Mouse (Mus musculus): ENCODE data around the gene Zfr. TPM values are rescaled to one million over a fixed set of nuclear protein-coding genes. Genes with fewer than 3 reads are reported as not detected.
"Not testable (repeated sequence)": the region's sequence is repeated elsewhere in the genome, so short reads cannot be mapped to it uniquely, and the experiment has no call there.

Gene Zfr
- total RNA-seq, 2 experiments from 2014 or later, result 73.9 to 84.0 TPM

DNA sequence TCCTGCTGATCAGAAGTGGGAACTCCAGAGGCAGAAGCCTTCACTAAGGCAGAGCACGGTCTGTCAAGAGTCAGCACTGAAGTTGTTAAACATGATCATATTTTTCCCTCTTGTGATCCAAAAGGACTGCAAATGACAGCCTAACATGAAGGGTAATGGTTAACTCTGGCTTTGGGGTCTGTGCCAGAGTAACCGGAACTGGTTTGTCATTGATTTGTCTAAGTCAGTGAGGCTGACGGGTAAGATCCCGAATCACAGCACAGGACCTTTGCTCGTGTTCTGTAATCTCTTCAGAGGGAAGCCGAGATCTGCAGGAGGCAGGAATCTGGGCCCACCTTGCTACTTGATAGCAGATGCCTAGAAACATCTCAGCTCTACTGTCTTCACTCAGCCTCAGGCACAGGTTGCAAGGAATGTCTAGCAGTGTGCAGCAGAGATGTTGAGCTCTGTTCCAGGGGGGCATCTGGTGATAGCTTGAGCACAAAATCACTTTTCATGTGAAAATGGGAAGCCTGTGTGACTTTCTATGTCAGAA is 90.0 kb downstream of the Zfr start:
- no peak for DNase-seq
- intact Hi-C loops (cut with DNase I), result no loop called here

DNA sequence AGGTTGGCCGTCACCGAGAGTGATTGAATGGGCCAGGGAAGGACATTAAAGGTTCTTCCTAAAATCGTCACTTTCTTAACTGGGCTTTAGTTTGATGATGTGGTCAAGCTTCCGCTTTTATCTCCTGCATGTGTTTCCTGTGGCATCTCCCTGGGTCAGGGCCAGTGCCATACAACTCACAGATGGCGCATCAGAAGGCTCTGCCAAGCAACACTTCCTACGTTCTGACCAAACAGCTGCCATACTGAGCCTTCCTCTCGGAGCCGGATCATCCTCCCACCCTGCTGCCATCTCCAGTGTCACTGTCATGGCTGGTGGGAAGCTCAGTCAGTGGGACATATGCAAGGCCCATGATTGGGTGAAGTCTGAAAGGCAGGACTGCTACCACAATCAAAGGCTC is 93.9 kb downstream of the Zfr start:
- peak in 1 of 2 experiments; percentile 34 for DNase-seq
- intact Hi-C loops (cut with DNase I), result no loop called here

DNA sequence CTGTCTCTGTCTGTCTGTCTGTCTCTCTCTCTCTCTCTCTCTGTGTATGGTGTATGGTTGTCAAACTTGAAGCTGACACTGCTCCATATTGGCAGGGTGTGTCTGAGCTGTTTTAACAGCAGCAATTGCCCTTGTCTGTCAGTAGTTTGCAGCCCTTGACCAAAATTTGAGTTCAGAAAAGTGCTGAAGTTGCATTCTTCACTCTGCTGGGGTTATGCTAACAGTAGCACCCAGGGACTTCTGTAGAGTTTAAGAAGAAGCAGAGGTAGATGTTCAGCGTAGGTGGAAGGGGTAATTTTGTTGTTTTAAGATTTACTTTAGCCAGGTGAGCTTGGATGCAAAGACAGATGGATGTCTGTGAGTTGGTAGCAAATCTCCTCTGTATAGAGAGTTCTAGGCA is 94.6 kb downstream of the Zfr start:
- intact Hi-C loops (cut with DNase I), result no loop called here
- DNase-seq, result no peak

DNA sequence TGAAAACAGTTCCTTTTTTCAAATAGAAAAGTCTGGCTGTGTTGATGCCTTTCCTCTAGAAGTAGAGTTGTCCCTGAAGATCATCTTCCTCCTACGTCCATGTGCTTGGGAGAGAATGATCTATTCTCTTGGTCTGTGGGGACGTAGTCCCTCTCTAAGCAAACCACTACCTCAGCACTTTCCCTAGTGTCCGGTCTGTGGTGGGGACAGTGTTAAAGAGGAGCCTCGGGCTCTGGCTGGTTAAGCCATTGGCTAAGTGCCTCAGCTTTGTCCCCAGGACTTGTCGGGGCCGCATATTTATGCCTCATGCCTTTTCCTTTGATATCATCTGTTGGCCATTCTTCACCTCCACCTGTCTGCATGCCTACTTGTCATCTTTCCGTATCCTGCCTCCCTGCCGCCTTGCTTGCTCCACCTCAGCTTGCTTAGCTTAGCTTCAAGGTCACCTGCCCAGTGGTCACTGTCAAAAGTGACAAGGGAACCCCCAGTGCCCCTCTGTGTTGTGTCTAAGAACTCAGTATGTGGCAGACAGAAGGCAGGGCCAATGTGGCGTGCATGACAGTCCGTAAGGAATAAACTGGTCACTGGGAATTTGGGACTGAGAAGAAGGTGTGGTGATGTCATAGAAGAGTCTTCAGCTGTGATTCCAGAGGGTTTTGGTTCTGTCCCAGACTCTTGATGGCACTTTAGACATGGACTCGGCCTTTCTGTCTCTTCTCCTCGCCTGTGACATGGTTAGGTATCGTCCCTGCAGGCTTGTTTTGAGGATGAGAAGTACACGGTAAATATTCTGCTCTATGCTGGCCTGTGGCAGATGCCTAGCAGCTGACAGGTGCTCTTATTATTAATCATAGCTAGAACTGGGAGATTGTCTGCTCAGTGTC is 97.1 kb downstream of the Zfr start:
- intact Hi-C loops (cut with DNase I), result no loop called here
- no peak for DNase-seq

DNA sequence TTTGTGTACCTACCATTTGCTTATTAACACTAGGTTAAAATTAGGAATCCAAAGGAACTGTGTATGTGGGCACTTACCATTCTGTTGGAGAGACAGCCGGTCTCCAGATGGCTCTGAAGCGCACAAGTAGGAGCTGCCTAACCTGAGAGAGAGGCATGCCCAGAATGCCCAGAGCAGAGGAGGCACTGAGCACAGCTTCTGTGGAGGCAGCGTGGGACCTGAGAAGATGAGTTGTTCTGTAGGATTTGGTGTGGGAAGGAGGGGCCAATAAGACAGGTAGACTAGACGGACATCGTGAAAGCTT is 97.7 kb downstream of the Zfr start:
- DNase-seq, result no peak
- intact Hi-C loops (cut with DNase I), result no loop called here

DNA sequence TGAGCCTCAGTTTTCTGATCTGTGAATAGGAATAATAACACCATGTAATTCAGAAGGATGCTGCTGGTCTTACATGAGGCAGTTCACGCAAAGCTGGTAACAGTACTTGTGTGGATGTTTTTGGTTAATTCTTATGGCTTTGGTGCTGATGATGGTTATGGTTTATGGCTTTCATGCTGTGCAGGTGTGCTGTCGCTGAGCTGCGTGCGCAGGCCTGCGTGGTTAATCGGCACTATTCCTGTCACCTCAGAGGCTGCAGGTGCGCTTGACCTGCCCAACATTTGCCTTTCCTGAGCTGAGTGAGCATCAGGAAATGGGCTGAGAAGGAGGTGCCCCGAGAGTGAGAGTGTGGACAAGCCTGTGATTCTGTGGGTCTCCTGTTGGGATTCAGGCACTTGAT is 98.5 kb downstream of the Zfr start:
- intact Hi-C loops (cut with DNase I), result no loop called here
- DNase-seq, result no peak

DNA sequence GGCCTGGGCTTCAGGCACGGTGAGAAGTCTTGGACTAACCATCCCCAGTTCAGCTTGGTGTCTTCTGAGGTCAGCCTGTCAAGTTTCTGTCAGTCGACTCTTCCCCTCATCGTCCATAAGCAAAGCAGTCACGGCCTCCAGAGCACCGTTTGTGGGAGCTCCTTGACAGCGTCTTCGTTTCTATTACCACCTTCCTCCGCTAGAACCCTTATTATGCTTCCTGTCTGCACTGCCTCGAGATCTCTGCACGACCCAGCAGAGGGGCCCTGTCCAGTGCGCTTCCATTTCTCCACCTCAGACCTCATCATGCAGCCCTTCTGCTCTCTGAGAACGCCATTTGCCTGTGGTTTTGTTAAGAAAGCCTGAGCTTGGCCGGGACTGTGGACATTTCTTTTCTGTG is 99.2 kb downstream of the Zfr start:
- intact Hi-C loops (cut with DNase I), result no loop called here
- DNase-seq, result no peak

DNA sequence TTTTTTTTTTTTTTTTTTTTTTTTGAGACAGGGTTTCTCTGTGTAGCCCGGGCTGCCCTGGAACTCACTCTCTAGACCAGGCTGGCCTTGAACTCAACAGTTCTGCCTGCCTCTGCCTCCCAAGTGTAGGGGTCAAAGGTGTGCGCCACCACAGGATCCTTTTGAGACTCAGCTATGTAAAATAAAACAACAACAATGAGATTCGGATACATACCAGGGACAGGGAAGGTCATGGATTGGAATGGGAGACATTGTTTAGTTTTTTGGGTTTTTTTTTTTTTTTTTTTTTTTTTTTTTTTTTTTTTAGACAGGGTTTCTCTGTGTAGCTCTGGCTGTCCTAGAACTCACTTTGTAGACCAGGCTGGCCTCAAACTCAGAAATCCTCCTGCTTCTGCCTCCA is 99.7 kb downstream of the Zfr start:
- DNase-seq; intact Hi-C loops (cut with DNase I): not testable (repeated sequence)

DNA sequence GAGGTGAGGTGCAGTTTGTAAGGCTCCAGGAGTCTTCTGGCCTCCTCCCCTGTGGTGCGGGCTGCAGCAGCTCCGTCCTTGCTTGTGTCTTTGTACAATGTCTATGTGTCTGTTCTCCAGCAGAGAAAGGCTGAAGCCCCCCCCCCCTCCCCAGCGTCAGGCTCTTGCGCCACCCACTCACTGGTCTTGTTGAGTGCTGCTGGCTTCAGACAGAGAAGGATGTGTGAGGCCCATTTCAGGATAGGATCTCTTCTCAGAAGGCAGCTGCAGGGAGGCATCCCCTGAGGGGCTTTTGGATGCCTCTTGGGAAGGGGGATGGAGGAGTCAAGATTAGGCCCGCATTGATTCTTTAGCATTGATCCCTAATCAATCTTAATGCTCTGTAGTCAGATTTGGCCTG is 100.2 kb downstream of the Zfr start:
- DNase-seq, result no peak
- intact Hi-C loops (cut with DNase I), result no loop called here

DNA sequence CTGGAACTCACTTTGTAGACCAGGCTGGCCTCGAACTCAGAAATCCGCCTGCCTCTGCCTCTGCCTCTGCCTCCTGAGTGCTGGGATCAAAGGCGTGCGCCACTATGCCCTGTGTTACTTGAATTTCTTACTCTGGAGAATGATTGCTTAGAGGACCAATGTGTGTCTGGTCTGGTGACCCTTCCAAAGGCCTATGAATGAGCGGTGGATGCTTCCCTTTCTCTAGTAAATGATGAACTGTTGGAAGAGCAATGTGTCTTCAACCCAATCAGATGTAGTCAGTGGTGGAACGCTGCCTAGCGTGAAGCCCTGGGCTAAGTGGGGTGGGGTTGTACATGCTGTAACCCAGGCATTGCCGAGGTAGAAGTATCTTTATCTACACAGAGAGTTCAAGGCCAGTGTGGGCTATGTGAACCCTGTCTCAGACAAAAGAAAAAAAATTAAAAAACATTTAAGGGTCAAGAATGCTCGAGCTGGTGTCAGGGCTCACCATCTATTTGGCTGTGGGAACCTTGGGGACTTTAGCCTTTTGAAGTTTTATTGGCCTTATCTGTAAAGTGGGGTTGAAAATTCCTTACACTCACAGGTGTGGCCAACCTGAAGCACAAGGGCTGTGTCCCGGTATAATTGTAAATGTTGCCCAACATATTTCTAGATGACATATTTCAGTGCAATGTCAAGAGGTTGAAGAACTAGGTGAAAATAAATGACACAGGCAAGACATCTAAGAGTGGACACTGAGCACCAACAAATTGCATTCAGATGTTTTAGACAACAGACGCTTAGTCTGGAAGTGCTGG is 101.2 kb downstream of the Zfr start:
- DNase-seq, result no peak
- intact Hi-C loops (cut with DNase I), result no loop called here

DNA sequence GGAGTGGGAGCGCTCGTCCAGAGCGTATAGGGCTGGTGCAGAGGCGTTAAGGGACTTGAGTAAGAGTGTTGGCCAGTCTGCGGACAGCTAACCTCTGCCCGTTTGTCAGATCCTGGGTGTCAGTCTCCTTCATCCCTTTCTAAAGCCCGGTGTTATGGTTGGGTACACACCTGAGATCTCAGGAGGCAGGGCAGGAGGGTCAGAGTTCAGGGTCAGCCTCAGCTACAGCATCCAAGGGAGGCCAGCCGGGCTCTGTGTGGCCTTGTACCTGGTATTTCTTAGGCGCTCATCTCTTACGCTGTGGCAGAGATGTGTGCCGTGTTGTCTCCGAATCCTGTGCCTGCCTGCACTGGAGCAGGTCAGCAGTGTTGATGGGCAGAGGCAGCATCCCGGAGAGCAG is 103.5 kb downstream of the Zfr start:
- DNase-seq, result no peak
- intact Hi-C loops (cut with DNase I), result no loop called here

DNA sequence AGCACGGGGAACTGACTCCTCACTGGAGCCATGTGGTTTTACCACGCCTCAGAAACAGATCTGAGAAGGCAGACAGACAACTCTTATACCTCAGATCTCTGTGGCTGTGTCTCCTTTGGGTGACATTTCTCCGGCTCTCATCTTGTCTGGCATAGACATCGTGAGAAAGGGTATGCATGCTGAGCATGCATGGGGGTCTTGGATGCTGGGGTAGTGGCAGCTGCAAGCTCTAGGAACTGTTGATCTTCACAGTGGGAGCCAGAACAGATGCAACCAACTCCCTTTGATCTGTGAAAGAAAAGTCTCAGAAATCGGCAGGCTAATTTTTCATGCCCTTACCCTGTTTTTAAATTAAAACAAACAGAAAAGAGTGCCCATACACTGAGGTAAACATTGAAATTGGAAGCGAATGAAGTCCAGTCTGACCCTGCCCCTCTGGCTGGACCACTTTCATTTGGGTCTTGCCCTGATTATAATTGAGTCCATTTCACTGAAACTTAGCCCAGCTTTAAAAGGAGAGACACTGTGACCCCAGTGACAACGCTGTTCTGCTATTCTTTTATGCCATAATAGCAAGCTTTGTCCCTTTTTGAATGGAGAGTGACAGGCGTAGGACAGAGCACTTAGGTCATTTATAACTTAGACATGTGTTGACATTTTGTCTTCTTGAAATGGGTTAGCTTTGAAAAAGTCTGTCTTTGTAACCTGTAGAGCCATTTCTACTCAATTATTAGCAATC is 105.1 kb downstream of the Zfr start:
- no peak for DNase-seq
- intact Hi-C loops (cut with DNase I), result no loop called here

DNA sequence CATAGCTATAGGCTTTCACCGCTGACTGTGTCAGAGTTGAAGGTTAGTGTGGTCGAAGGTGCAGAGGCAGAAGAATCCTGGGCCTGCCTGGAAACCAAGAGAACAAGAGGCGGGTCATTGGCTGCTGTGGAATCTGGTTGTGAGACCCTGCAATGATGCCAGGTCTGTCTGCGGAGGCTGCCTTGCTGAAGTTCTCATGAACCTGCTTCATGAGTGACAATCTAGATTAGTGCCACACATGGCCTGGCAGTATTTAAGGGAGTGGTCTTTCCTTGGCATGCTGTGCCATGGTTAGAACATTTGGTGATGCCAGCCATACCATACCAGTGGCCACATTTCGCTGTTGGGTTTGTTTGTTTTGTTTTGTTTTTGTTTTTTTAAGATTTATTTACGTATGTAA is 105.8 kb downstream of the Zfr start:
- no peak for DNase-seq
- intact Hi-C loops (cut with DNase I), result no loop called here

DNA sequence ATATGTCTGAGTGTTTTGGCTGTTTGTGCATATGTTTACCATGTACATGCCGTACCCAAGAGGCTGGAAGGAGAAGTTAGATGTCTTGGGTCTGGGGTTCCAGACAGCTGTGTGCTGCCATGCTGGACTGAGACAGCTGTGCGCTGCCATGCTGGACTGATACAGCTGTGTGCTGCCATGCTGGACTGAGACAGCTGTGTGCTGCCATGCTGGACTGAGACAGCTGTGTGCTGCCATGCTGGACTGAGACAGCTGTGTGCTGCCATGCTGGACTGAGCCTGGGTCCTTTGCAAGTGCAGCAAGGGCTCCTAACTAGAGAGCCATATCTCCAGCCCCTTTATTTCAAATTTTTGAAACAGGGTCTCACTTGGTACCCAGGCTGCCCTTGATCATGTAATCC is 106.6 kb downstream of the Zfr start:
- no peak for DNase-seq
- intact Hi-C loops (cut with DNase I), result no loop called here

DNA sequence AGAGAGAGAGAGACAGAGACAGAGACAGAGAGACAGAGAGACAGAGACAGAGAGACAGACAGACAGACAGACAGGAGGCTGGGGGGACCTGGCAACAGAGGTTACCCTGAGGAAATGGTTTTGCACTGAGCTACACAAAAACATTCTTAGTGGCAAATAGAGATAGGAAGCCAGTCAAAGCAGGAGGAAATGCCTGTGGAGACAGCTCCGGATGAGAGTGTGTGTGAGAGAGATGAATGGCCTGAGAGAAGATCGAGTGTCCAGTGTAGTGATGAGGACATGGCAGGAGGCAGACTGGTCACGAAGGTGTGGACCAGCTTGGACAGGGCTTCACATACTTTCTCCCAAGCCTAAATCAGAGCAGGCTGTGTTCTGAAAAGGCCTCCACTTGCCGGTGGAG is 107.4 kb downstream of the Zfr start:
- DNase-seq, result no peak
- intact Hi-C loops (cut with DNase I), result no loop called here

DNA sequence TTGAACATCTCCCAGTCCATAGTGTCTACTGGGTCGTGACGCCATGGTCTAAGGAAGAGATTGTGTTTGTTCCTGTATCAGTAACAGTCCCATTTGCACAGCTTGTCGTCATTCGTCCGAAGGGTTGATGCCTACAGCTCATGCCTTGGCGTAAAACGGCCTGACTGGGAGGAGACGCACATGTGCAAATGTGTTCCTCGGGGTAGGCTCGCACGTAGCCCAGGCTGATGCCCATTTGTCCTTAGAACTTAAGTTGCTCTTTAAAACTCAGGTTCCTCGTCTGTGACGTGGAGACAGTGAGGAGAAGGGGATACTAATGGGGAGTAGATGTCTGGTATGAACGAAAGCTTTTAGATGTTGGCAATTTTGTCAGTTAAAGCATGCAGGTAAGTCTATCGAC is 109.3 kb downstream of the Zfr start:
- intact Hi-C loops (cut with DNase I), result no loop called here
- no peak for DNase-seq

DNA sequence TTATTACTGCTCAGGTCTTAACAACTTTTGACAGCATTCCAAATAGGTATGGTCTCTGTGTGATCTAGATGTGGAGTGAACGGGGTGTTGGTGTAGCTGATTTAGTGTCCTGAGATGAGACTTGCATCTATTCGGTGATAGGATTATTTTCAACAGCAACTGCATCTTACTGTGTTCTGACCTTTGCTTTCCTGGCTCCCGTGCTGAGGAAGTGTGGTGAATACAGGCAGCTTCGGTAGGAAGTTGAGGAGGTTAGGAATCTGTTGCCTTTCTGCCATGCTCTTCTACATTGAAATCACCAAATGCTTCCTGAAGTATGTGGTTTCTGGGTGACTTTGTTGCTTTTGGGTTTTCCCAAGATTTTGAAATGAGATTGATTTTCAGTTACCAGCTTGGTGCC is 109.7 kb downstream of the Zfr start:
- DNase-seq, result no peak
- intact Hi-C loops (cut with DNase I), result no loop called here

DNA sequence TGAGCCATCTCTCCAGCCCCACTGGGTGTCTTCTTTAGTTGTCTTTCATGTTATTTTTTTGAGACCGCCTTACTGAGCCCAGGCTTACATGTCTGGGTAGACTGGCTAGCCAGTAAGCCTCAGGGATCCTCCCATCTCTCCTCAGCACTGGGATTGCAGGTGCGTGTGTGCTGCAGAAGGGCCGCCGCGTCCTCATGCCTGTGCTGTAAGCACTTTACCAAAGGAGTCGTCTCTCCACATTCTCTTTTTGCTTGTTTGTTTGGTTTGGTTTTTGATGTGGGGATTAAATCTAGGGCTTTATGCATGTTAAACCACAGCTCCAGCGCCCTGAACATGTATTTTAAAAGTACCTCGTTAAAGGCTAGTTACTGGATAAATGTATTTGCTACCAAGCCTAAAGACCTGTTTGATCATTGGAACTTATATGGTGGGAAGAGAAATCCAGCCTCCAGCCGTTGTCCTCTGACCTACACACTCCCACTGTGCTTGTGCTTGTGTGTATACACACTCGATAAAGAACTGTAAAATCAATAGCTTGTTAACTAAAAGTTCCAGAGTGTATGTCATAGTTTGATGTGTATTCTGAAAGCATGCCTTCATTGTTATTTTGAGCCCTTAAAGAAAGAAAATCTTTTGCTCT is 112.1 kb downstream of the Zfr start:
- intact Hi-C loops (cut with DNase I), result no loop called here
- no peak for DNase-seq

DNA sequence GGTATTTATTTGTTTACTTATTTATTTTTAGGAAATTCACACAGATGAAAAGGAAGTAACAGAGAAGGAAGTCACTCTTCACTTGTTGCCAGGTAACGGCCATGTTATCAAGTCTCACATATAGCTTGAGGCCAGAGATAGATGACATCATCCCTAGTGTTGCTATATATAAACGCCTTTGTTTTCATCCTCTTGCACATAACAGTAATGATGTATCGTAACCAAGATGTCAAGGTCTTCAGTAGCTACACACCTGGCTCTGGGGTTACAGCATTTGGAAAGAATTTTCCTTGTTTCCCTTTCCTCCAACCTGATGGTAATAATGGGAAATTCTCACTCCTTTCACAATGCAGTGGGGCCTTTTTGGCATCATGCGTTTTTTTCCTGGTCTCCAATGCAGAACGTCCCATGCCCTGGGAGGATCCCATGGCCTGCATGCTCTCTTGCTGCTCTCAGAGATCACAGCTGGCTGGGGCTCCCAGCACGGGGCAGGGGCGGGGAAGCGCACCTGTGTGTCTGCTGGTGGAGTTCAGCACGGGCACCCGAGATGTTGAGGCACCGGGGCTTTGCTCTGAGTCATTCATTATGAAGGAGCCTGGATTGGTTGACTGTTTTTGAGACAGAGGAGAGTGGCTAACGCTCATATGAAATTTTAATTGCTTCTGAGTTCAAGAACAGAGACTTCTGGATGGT is 112.8 kb downstream of the Zfr start:
- DNase-seq, result no peak
- intact Hi-C loops (cut with DNase I), result no loop called here

DNA sequence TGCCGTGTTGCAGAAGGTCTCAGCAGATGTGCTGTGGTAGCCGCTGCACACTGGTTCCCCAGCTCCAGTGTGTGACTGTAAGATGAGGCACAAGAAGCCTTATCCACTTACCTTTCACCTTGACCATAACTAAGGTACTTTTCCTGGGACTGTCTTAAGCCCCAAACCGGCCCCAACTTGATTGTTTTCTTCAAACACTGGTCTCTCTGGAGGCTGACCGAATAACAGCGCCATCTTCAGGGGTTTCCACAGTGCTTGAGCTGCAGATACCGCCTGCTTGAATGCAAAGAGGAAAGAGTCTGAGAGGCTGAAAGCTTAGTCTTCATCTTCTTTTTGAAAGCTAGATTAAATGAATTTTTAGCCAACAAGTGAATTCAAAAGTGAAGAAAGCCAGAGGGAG is 113.8 kb downstream of the Zfr start:
- intact Hi-C loops (cut with DNase I), result no loop called here
- no peak for DNase-seq
